Mouse (Mus musculus): ENCODE measurements around the gene Klf14. TPM values are rescaled to one million over a fixed set of nuclear protein-coding genes. Genes with fewer than 3 reads are reported as not detected.

Gene Klf14
- polyA plus RNA-seq (2017; shearing (Covaris generic)) = not detected

GRCm38 (mm10) chr6:30958736-30959540 is at the start of gene Klf14:
Gene Klf14, minus strand, starts transcription at chr6:30959078.

GRCm38 (mm10) chr6:30915473-30915872 is 43.4 kb downstream of the Klf14 start, which contains the start of gene Tsga13:
Gene Tsga13, minus strand, starts transcription at chr6:30915573.

Other genes with a start within 250 kb of the Klf14 start
- 0.56 TPM for gene Mest, start 235.5 kb downstream of the Klf14 start, polyA plus RNA-seq (2017; shearing (Covaris generic))
- 60.8 TPM for gene Copg2, start 62.3 kb downstream of the Klf14 start, polyA plus RNA-seq (2017; shearing (Covaris generic))
- not detected for gene Tsga13, start 43.5 kb downstream of the Klf14 start, polyA plus RNA-seq (2017; shearing (Covaris generic))

All from inflammation-experienced regulatory T-cells, adult 16 weeks (primary cell).